Mouse (Mus musculus): ENCODE results near the gene Leprot.

- TF ChIP-seq GATA1 (IDR thresholded peaks at IDR 0.05; ENCODE audit: low read length) (no peak), TAL1 (IDR thresholded peaks at IDR 0.05; ENCODE audit: low read length) (no peak)
These were observed 45.4 kb downstream of the Leprot start for GRCm38 (mm10) chr4:101692892-101693291.

Measured in erythroblast, embryonic 14.5 days (primary cell).